Mouse (Mus musculus) lung, embryonic 16.5 days (tissue): ENCODE measurements around the gene Cpeb1. TPM values are rescaled to one million over a fixed set of nuclear protein-coding genes. Genes with fewer than 3 reads are reported as not detected.

Experiments
- ATAC-seq: fragments of 200-750 bp; cut with Nextera tagmentation; 2 replicates; pipeline ENCODE4 v1.8.0; 2017; ENCODE audit warnings: low read depth, mild to moderate bottlenecking, moderate library complexity
- H3K27ac ChIP-seq: fragments of 300-500 bp; sonication (generic); 2 replicates; pipeline ENCODE4 v1.5.1; 2014; ENCODE audit warnings: mild to moderate bottlenecking, control low read depth, low read length
- H3K27me3 ChIP-seq: fragments of 300-500 bp; sonication (generic); 2 replicates; pipeline ENCODE4 v1.6.1; 2014; ENCODE audit warnings: low read depth, low read length, mixed read lengths; ENCODE audit not compliant: control insufficient read depth, insufficient read depth
- H3K36me3 ChIP-seq: fragments of 300-500 bp; sonication (generic); 2 replicates; pipeline ENCODE4 v1.6.1; 2014; ENCODE audit warnings: low read length; ENCODE audit not compliant: control insufficient read depth, insufficient read depth
- H3K4me1 ChIP-seq: fragments of 300-500 bp; sonication (generic); replicated peaks from 2 replicates; pipeline ENCODE4 v1.6.1; 2014; ENCODE audit warnings: low read length, mixed read lengths; ENCODE audit not compliant: control insufficient read depth, insufficient read depth
- H3K4me2 ChIP-seq: fragments of 300-500 bp; sonication (generic); 2 replicates; pipeline ENCODE4 v1.6.1; 2014; ENCODE audit warnings: low read depth, low read length, control low read depth
- H3K4me3 ChIP-seq: fragments of 300-500 bp; sonication (generic); 2 replicates; pipeline ENCODE4 v1.5.1; 2014; ENCODE audit warnings: mild to moderate bottlenecking, low read length, control low read depth
- H3K9ac ChIP-seq: fragments of 300-500 bp; sonication (generic); 2 replicates; pipeline ENCODE4 v1.6.1; 2014; ENCODE audit warnings: low read length, control low read depth
- H3K9me3 ChIP-seq: fragments of 300-500 bp; sonication (generic); 2 replicates; pipeline ENCODE4 v1.6.1; 2016; ENCODE audit warnings: low read length; ENCODE audit not compliant: control insufficient read depth
- whole genome bisulfite sequencing: fragments of 180-500 bp; shearing (Covaris S2); extraction: QIAGEN DNeasy Blood & Tissue Kit; methylation state at CpG from one replicate; pipeline ENCODE4 v1.1.7; 2014; 5-methylcytosine and 5-hydroxymethylcytosine counted together
- polyA plus RNA-seq: library from polyadenylated mRNA; unstranded; fragments of >200 nt; fragmentation: Nextera tagmentation; extraction: Ambion mirVana; gene quantifications from 2 replicates; pipeline ENCODE4 v1.2.1, GENCODE M21; 2015

The Cpeb1 gene
- polyA plus RNA-seq, 1 experiment from 2014 or later, result 0.98 TPM

GRCm38 (mm10) chr7:81303682-81304081 lies 151.6 kb downstream of the Cpeb1 start:
- no peaks in the 10 kb centered on the region for H3K4me1 ChIP-seq
- H3K27me3 ChIP-seq, result no peaks in the 10 kb centered on the region
- H3K27ac ChIP-seq, result no peak overlapping the region
- H3K9me3 ChIP-seq, result no peaks in the 10 kb centered on the region
- 81% methylated on average over 2 of the region's 2 CpGs for WGBS
- ATAC-seq, result no peak
- H3K4me2 ChIP-seq, result no peak overlapping the region
- no peak overlapping the region for H3K9ac ChIP-seq
- H3K4me3 ChIP-seq, result no peak overlapping the region
- H3K36me3 ChIP-seq, result no peaks in the 10 kb centered on the region

DNA sequence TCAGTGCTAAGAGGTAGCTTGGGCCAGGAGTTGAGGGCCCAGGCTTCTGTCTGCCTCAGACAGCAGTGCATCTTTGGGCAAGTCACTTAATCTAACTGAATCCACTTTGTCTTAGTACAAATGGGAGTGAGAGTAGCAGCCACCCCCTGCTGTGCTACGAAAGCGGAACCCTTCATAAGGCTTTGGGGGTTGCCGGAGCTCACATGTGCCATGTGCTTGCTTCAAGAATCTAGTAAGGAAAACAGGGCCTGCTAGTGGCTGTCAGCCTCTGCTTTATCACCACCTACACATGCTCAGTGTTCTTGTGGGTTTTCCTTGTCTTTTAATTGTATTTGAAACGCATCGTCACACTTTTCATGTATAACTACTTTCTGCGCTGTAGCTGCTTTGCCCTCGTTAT lies 153.9 kb downstream of the Cpeb1 start:
- Histone ChIP-seq H3K4me2 (no peak overlapping the region), H3K27ac (no peak overlapping the region), H3K27me3 (no peaks in the 10 kb centered on the region), H3K4me1 (0 out of 2 replicates have a peak, but pooled peaks cover 2% of the 10 kb centered on the region), H3K9ac (no peak overlapping the region), H3K36me3 (no peaks in the 10 kb centered on the region), H3K4me3 (no peak overlapping the region), H3K9me3 (no peaks in the 10 kb centered on the region)
- ATAC-seq, result no peak
- WGBS, result 89% methylated on average over 7 of the region's 7 CpGs

DNA sequence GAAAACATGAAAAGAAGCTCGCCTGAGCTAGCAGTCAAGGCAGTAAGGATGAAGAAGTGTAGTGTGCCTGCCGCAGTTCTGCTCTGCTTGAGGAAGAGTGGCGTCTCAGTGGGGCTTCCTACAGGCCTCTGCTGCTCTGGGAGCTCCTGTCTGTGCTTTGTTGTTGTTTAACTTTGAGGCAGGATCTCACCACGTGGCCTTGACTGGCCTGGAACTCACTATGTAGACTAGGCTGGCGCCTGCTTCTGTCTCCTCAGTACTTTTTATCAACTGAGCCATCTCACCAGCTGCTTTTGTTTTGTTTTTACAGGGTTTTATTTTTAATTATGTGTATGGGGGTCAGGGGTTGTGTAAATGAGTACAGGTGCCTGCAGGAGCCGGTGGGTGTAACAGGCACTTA lies 157.1 kb downstream of the Cpeb1 start:
- Histone ChIP-seq H3K4me3 (no peak overlapping the region), H3K27me3 (no peaks in the 10 kb centered on the region), H3K36me3 (no peaks in the 10 kb centered on the region), H3K9me3 (no peaks in the 10 kb centered on the region), H3K9ac (no peak overlapping the region), H3K27ac (no peak overlapping the region), H3K4me2 (no peak overlapping the region), H3K4me1 (0 out of 2 replicates have a peak, but pooled peaks cover 2% of the 10 kb centered on the region)
- ATAC-seq, result no peak
- 29% methylated on average over 6 of the region's 6 CpGs for WGBS

Other genes starting within 250 kb of the Cpeb1 start
- 2.6 and 2.9 TPM in 2 replicates for gene Pde8a, start 241.9 kb downstream of the Cpeb1 start, polyA plus RNA-seq
- 1,215 and 1,240 TPM in 2 replicates for gene Rps17, start 110.2 kb downstream of the Cpeb1 start, polyA plus RNA-seq
- 0.50 and 0.82 TPM in 2 replicates for gene Ap3b2, start 38.5 kb upstream of the Cpeb1 start, polyA plus RNA-seq
- gene BC048679, start 42.8 kb upstream of the Cpeb1 start, polyA plus RNA-seq, result not detected in 2 replicates
- 1.8 and 2.0 TPM in 2 replicates for gene Fsd2, start 111.5 kb upstream of the Cpeb1 start, polyA plus RNA-seq
- gene Whamm, start 115.8 kb upstream of the Cpeb1 start, polyA plus RNA-seq, result 1.8 and 2.7 TPM in 2 replicates